Mouse (Mus musculus) central nervous system, embryonic 14 days (tissue): Measurements from ENCODE around the gene Psma6. TPM values are rescaled to one million over a fixed set of nuclear protein-coding genes. Genes with fewer than 3 reads are reported as not detected.

Source experiments
- polyA plus RNA-seq: library from polyadenylated mRNA; depleted of rRNA; stranded (reverse); fragments of >200 nt; gene quantifications from 2 replicates; pipeline ENCODE4 v1.2.3, GENCODE M21; 2012; rRNA removed

The Psma6 gene
- 179 and 213 TPM in 2 replicates for polyA plus RNA-seq

DNA sequence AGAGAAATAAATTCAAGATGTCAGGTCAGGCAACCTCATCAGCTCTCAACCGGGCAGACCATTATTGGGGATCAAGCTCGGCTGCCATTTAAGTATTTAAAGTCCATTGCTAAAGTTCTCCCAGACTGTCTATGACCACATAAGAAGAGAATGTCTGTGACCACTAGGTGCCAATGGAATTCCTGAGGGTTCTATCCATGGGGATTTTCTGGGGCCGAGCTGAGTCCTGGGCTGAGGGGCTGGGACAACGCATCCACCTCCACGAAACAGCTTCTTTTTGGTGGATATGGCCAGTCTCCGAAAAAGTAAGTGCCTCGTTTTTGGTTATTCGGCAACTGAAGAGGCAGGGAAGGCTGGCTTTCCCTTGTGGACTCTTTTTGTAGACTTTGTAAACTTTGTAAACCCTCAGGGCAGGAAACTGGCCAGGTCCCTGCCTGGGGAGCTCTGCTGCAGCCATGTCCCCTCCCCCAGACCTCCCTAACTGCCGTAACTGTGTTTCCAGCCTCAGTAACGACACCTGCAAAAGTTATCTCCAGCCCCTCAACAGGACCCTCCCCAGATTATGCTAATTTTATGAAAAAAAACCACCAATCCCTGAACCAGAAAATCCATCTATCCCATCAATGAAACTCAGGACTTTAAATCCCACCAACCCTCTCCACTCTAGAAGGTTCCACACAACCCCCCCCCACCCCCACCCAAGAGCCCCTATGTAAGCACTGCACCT, at the start of gene Psma6:
Psma6 (plus strand) TSS at position 200 of the 727 bp plus-strand sequence.

Other genes with a start within 250 kb of the Psma6 start
- gene Srp54b, start 229.1 kb upstream of the Psma6 start, polyA plus RNA-seq = 39.2 and 41.8 TPM in 2 replicates
- not detected in 2 replicates for gene 1700047I17Rik2, start 184.6 kb upstream of the Psma6 start, polyA plus RNA-seq
- 54.0 and 56.2 TPM in 2 replicates for gene Srp54c, start 154.1 kb upstream of the Psma6 start, polyA plus RNA-seq
- 9.6 and 9.9 TPM in 2 replicates for gene 1110008L16Rik, start 84.6 kb upstream of the Psma6 start, polyA plus RNA-seq
- gene Ppp2r3c, start 81.2 kb upstream of the Psma6 start, polyA plus RNA-seq = 19.0 and 20.3 TPM in 2 replicates
- 36.7 and 41.0 TPM in 2 replicates for gene Nfkbia, start 108.4 kb downstream of the Psma6 start, polyA plus RNA-seq
- gene Aldoart2, start 181.0 kb downstream of the Psma6 start, polyA plus RNA-seq = 0.04 TPM in 1 of 2 replicates, not detected in the other
- 1.3 and 1.4 TPM in 2 replicates for gene Insm2, start 215.2 kb downstream of the Psma6 start, polyA plus RNA-seq